Mouse (Mus musculus): ENCODE measurements at regions not wholly inside any gene's neighbourhood (a gene's known extent, or its start where the extent isn't known, plus 50 kb on each side); places are given as distances from the start of the nearest gene placed in this dataset.
A peak's percentile ranks its signal among the peaks of the same experiment; 100 is the strongest.

GRCm38 (mm10) chr5:75880088-75880684 lies 98.1 kb downstream of the Kdr start:
- peak; percentile 50 for DNase-seq (ENCODE audit: low read depth, low spot score)

- no peak for DNase-seq (ENCODE audit: low read depth, low spot score)
Measured at GRCm38 (mm10) chr5:75878361-75878760, 99.9 kb downstream of the Kdr start.

GRCm38 (mm10) chr5:75877609-75877971 lies 100.7 kb downstream of the Kdr start:
- DNase-seq (ENCODE audit: low read depth, low spot score) = no peak

- no peak for DNase-seq (ENCODE audit: low read depth, low spot score)
Measured at GRCm38 (mm10) chr5:75876871-75877608, 101.2 kb downstream of the Kdr start.

- DNase-seq (ENCODE audit: low read depth, low spot score) = peak; percentile 86
Measured at GRCm38 (mm10) chr5:75871120-75871519, 107.1 kb downstream of the Kdr start.

- DNase-seq (ENCODE audit: low read depth, low spot score) = no peak
Measured at GRCm38 (mm10) chr5:75870666-75871065, 107.6 kb downstream of the Kdr start.

GRCm38 (mm10) chr5:75869535-75869934 lies 108.7 kb downstream of the Kdr start:
- DNase-seq (ENCODE audit: low read depth, low spot score) = no peak

- no peak for DNase-seq (ENCODE audit: low read depth, low spot score)
Measured at GRCm38 (mm10) chr5:75865096-75865495, 113.2 kb downstream of the Kdr start.

- no peak for DNase-seq (ENCODE audit: low read depth, low spot score)
Measured at GRCm38 (mm10) chr5:75863358-75863757, 114.9 kb downstream of the Kdr start.

- DNase-seq (ENCODE audit: low read depth, low spot score) = peak; percentile 61
Measured at GRCm38 (mm10) chr5:75862630-75862991, 115.6 kb downstream of the Kdr start.

- DNase-seq (ENCODE audit: low read depth, low spot score) = no peak
Measured at GRCm38 (mm10) chr5:75861916-75862629, 116.2 kb downstream of the Kdr start.

- DNase-seq (ENCODE audit: low read depth, low spot score) = no peak
Measured at GRCm38 (mm10) chr5:75859316-75859836, 118.9 kb downstream of the Kdr start.

- no peak for DNase-seq (ENCODE audit: low read depth, low spot score)
Measured at GRCm38 (mm10) chr5:75850855-75851254, 127.4 kb downstream of the Kdr start.

GRCm38 (mm10) chr5:75847966-75848365 lies 130.3 kb downstream of the Kdr start:
- DNase-seq (ENCODE audit: low read depth, low spot score) = no peak

GRCm38 (mm10) chr5:75847341-75847740 lies 130.9 kb downstream of the Kdr start:
- DNase-seq (ENCODE audit: low read depth, low spot score) = no peak

GRCm38 (mm10) chr5:75846016-75846415 lies 132.2 kb downstream of the Kdr start:
- DNase-seq (ENCODE audit: low read depth, low spot score) = no peak

GRCm38 (mm10) chr5:75843807-75844206 lies 134.5 kb downstream of the Kdr start:
- DNase-seq (ENCODE audit: low read depth, low spot score) = no peak

- no peak for DNase-seq (ENCODE audit: low read depth, low spot score)
Measured at GRCm38 (mm10) chr5:75840421-75840820, 137.8 kb downstream of the Kdr start.

GRCm38 (mm10) chr5:75835556-75835961 lies 142.7 kb downstream of the Kdr start:
- peak; percentile 42 for DNase-seq (ENCODE audit: low read depth, low spot score)

GRCm38 (mm10) chr5:75834766-75835555 lies 143.3 kb downstream of the Kdr start:
- DNase-seq (ENCODE audit: low read depth, low spot score) = no peak

- no peak for DNase-seq (ENCODE audit: low read depth, low spot score)
Measured at GRCm38 (mm10) chr5:75832341-75832740, 145.9 kb downstream of the Kdr start.
